In genomic region chr12:80706915-80707604, GRCm38 (mm10) we compare ENCODE assay signal across 13 mouse cellular contexts. TPM values are rescaled to one million over a fixed set of nuclear protein-coding genes. Genes with fewer than 3 reads are reported as not detected.
A peak's percentile ranks its signal among the peaks of the same experiment; 100 is the strongest.
DNase-seq lines count a peak whose midpoint lies in the region; ATAC-seq and TF ChIP-seq lines count a peak whose summit lies in the region.
"Had no signal": no experiment of that assay in that cellular context is flagged by ENCODE, and none has a peak within 500 bp of the region (broad histone marks: within the 10 kb centered on the region; RNA-seq: fewer than 3 reads in every experiment).

No protein-coding gene starts in this region.

- H3K4me2 ChIP-seq in forebrain, embryonic 14.5 days (ENCODE audit: low read length) = no peak overlapping the region
- H3K4me2 ChIP-seq: heart, embryonic 12.5 days; neural tube, embryonic 12.5 days had no signal

- no peak for TF ChIP-seq CTCF in brain, embryonic 14.5 days (IDR thresholded peaks at IDR 0.05; ENCODE audit: borderline replicate concordance, extremely low read depth, insufficient read depth, insufficient read length)
- TF ChIP-seq CTCF in gastrocnemius, adult 2 months (IDR thresholded peaks at IDR 0.05) = no peak

- 30% methylated on average over 6 of the region's 6 CpGs for WGBS in forebrain, embryonic 14.5 days

- H3K9me3 ChIP-seq in forebrain, embryonic 14.5 days (replicated peaks; ENCODE audit: control insufficient read depth, low read length) = no peaks in the 10 kb centered on the region
- H3K9me3 ChIP-seq: heart, embryonic 12.5 days; neural tube, embryonic 12.5 days had no signal

- no peak overlapping the region for H3K4me3 ChIP-seq in forebrain, embryonic 14.5 days (ENCODE audit: low read depth, low read length)
- no peak overlapping the region for H3K4me3 ChIP-seq in gastrocnemius, adult 2 months
- H3K4me3 ChIP-seq: heart, embryonic 12.5 days; neural tube, embryonic 12.5 days had no signal

- peak; percentile 92 for ATAC-seq in forebrain, embryonic 14.5 days
- ATAC-seq in granulocyte monocyte progenitor cell, adult 5-6 weeks (replicated peaks; ENCODE audit: poor library complexity, severe bottlenecking) = no peak

- peak; percentile 13 to 35 for DNase-seq in layer of hippocampus, postnatal 10 days (ENCODE audit: low spot score in 2 of 2)
- DNase-seq in layer of hippocampus, postnatal 14 days (ENCODE audit: low spot score in 2 of 2) = no peak
- peak; percentile 41 for DNase-seq in MN1 (ENCODE audit: low spot score)
- DNase-seq in brain, embryonic 14.5 days (ENCODE audit: low read depth) = peak; percentile 86
- peak; percentile 86 for DNase-seq in forebrain, embryonic 14.5 days (ENCODE audit: low spot score)
- no peak for DNase-seq in gastrocnemius, adult 2 months
- DNase-seq: kidney, adult 8-10 months; thymus, postnatal 14 days had no signal

- H3K27ac ChIP-seq in forebrain, embryonic 14.5 days (ENCODE audit: low read depth, low read length) = no peak overlapping the region; the same call in 1 of the 2 replicates
- H3K27ac ChIP-seq in gastrocnemius, adult 2 months = no peak overlapping the region
- H3K27ac ChIP-seq: macrophage; neural tube, embryonic 12.5 days had no signal

- no peaks in the 10 kb centered on the region for H3K36me3 ChIP-seq in forebrain, embryonic 14.5 days (ENCODE audit: control insufficient read depth, insufficient read depth, low read length)
- H3K36me3 ChIP-seq: heart, embryonic 12.5 days; neural tube, embryonic 12.5 days had no signal

- H3K4me1 ChIP-seq in forebrain, embryonic 14.5 days (ENCODE audit: control insufficient read depth, insufficient read depth, low read length) = peaks cover 6% of the 10 kb centered on the region
- H3K4me1 ChIP-seq: neural tube, embryonic 12.5 days had no signal

- H3K27me3 ChIP-seq in forebrain, embryonic 14.5 days (replicated peaks; ENCODE audit: control insufficient read depth, insufficient read depth, low read length) = no peaks in the 10 kb centered on the region
- H3K27me3 ChIP-seq: neural tube, embryonic 12.5 days had no signal

- intact Hi-C loops in gastrocnemius, adult 2 months (cut with DNase I) = no loop called here

- no peak overlapping the region for H3K9ac ChIP-seq in forebrain, embryonic 14.5 days (ENCODE audit: low read length)
- H3K9ac ChIP-seq: heart, embryonic 12.5 days; neural tube, embryonic 12.5 days had no signal

- no peak for TF ChIP-seq POLR2A in brain, embryonic 14.5 days (IDR thresholded peaks at IDR 0.05; ENCODE audit: borderline replicate concordance, extremely low read depth, insufficient read depth, insufficient read length, poor library complexity, severe bottlenecking)

RNA-seq across cellular contexts. Expression of gene Plekhd1, which starts 14.7 kb away (rescaled TPM):
- total RNA-seq in layer of hippocampus, postnatal 10 days (2021) = 1 to 10 TPM; 6.8 to 7.4 TPM
- 1 to 10 TPM; 4.8 to 9.1 TPM for total RNA-seq in layer of hippocampus, postnatal 14 days (2021)
- polyA plus RNA-seq in brain, embryonic 14.5 days (2012; rRNA removed) = 2.0 and 3.5 TPM in 2 replicates
- polyA plus RNA-seq in forebrain, embryonic 14.5 days (2014; fragmentation: Nextera tagmentation; extraction: Ambion mirVana) = 0.15 and 0.38 TPM in 2 replicates
- total RNA-seq in gastrocnemius, adult 2 months (2021) = under 1 TPM; 0.17 to 0.41 TPM
- not detected in 2 replicates for total RNA-seq in granulocyte monocyte progenitor cell, adult 5-6 weeks (2014; fragmentation: Nextera tagmentation)
- total RNA-seq in granulocyte monocyte progenitor cell, adult 5-6 weeks (2017) = not detected in 2 replicates
- total RNA-seq: common myeloid progenitor, adult 5-6 weeks had no signal
- polyA plus RNA-seq: macrophage had no signal

RNA-seq across cellular contexts. Expression of gene Ccdc177, which starts 53.4 kb away (rescaled TPM):
- 10 to 100 TPM; 18.1 to 19.0 TPM for total RNA-seq in layer of hippocampus, postnatal 10 days (2021)
- total RNA-seq in layer of hippocampus, postnatal 14 days (2021) = 10 to 100 TPM; 18.5 to 18.7 TPM
- polyA plus RNA-seq in brain, embryonic 14.5 days (2012; rRNA removed) = 13.0 and 15.3 TPM in 2 replicates
- 6.3 and 6.7 TPM in 2 replicates for polyA plus RNA-seq in forebrain, embryonic 14.5 days (2014; fragmentation: Nextera tagmentation; extraction: Ambion mirVana)
- not detected for total RNA-seq in gastrocnemius, adult 2 months (2021)
- 0.56 TPM in 1 of 2 replicates, not detected in the other for total RNA-seq in granulocyte monocyte progenitor cell, adult 5-6 weeks (2014; fragmentation: Nextera tagmentation)
- total RNA-seq in granulocyte monocyte progenitor cell, adult 5-6 weeks (2017) = not detected in 2 replicates
- polyA plus RNA-seq: macrophage had no signal

Comparison
In these comparisons a context has a peak if more than half of its experiments do, and no peak if none do; other contexts are left out.
1. DNase-seq: peak in layer of hippocampus, postnatal 10 days (2 of 2), MN1 (single experiment), brain, embryonic 14.5 days (single experiment) and forebrain, embryonic 14.5 days (single experiment); none in layer of hippocampus, postnatal 14 days (0 of 2) and gastrocnemius, adult 2 months (single experiment).
2. RNA of gene Plekhd1, which starts 14.7 kb away (total RNA-seq): 4.8 to 9.1 TPM in layer of hippocampus, postnatal 14 days and 6.8 to 7.4 TPM in layer of hippocampus, postnatal 10 days; 0.17 to 0.41 TPM in gastrocnemius, adult 2 months and not detected in granulocyte monocyte progenitor cell, adult 5-6 weeks; every median in the first group is over 4 times any median in the second.
3. RNA of gene Ccdc177, which starts 53.4 kb away (total RNA-seq): 18.1 to 19.0 TPM in layer of hippocampus, postnatal 10 days and 18.5 to 18.7 TPM in layer of hippocampus, postnatal 14 days; not detected in gastrocnemius, adult 2 months and 0.56 TPM in granulocyte monocyte progenitor cell, adult 5-6 weeks; every median in the first group is over 10 times any median in the second.